Mouse (Mus musculus): ENCODE data around the gene Hist1h3i. TPM values are rescaled to one million over a fixed set of nuclear protein-coding genes. Genes with fewer than 3 reads are reported as not detected.

The Hist1h3i gene
- polyA plus RNA-seq, 1 experiment: 4.3 TPM

DNA sequence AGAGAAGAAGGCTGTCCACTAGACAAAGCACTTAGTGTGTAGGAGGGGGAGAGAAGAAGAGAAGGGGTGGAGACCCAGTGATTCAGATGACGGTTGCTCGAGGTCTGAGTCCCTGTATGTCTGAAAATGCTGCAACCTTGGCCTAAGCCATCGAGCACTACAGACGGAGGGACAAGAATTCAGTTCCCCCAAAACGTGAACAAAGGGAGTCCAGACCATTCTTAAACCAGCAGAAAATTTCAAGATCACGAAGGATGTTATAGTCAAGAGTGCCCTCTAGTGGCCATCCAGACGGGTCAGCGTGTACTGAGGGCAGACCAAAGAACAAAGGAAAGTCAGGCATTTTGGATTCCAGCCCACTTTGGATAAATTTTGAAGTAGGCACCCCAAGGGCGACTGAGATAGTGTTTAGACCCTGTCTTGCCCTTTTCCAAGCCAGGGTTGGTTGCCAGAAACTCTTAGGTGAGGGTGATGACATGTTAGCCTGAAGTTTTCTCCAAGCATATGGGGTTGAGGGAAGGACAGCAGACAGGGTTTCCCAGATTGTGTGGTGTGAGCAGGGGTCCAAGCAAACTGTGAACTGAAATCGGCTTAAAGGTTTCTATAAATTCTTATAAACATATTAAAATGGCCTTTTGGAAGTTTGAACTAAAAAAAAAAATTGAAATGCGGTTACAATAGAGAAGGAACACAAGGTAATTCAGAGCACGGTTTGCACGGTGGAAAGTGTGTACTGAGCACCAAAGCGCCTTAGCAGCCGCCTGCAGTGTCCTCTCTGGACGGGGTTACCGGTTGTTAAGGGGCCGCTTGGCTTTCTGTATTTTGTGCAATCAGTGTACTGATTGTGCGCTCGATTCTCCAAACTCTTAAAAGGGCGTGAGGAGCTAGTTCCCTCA lies 48.9 kb downstream of the Hist1h3i start:
- H3K4me3 ChIP-seq (ENCODE audit: insufficient read depth, low read length): peak overlapping the region; percentile 33
- peak; percentile 68; the same call in 1 of the 2 replicates for TF ChIP-seq CTCF (IDR thresholded peaks at IDR 0.05; ENCODE audit: borderline replicate concordance, insufficient read depth, low read length)
- TF ChIP-seq POLR2A (IDR thresholded peaks at IDR 0.05; ENCODE audit: low read depth, low read length): no peak
- no peaks in the 10 kb centered on the region for H3K4me1 ChIP-seq (ENCODE audit: control insufficient read depth, insufficient read depth, low read length)
- H3K27ac ChIP-seq (ENCODE audit: insufficient read depth, low read length): peak overlapping the region; percentile 49

DNA sequence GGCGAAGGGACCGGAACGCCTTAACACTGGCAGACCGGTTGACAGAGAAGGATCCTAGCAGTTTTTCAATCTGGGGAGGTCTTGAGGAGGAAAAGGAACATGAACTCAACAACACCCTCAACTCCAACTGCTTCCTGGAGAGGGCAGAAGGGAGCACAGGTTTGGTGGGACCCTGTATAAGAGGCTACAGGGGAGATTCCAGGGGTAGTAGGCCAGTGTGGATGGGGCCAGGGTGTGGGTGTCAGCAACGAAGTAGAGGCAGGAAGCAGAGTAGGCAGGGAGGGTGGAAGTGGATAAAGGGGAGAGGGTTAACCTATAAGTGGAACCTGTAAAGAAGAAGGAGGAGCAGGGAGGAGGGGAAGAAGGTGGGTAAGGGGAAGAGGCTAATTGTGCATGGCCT lies 49.7 kb downstream of the Hist1h3i start:
- H3K27ac ChIP-seq (ENCODE audit: insufficient read depth, low read length): no peak overlapping the region
- TF ChIP-seq POLR2A (IDR thresholded peaks at IDR 0.05; ENCODE audit: low read depth, low read length) (no peak), CTCF (IDR thresholded peaks at IDR 0.05; ENCODE audit: borderline replicate concordance, insufficient read depth, low read length) (no peak)
- H3K4me3 ChIP-seq (ENCODE audit: insufficient read depth, low read length): no peak overlapping the region
- no peaks in the 10 kb centered on the region for H3K4me1 ChIP-seq (ENCODE audit: control insufficient read depth, insufficient read depth, low read length)

Other genes starting within 250 kb of the Hist1h3i start
- not detected in 2 replicates for gene Olfr1366, start 240.6 kb downstream of the Hist1h3i start, polyA plus RNA-seq (2011; ENCODE audit: insufficient read length, low read depth, missing spikeins)
- 0.12 and 0.44 TPM in 2 replicates for gene Olfr1535, start 223.5 kb downstream of the Hist1h3i start, polyA plus RNA-seq (2011; ENCODE audit: insufficient read length, low read depth, missing spikeins)
- not detected in 2 replicates for gene Olfr1364, start 201.6 kb downstream of the Hist1h3i start, polyA plus RNA-seq (2011; ENCODE audit: insufficient read length, low read depth, missing spikeins)
- not detected in 2 replicates for gene Olfr1362, start 169.3 kb downstream of the Hist1h3i start, polyA plus RNA-seq (2011; ENCODE audit: insufficient read length, low read depth, missing spikeins)
- gene Olfr11, start 140.9 kb downstream of the Hist1h3i start, polyA plus RNA-seq (2011; ENCODE audit: insufficient read length, low read depth, missing spikeins): not detected in 2 replicates
- gene Olfr1361, start 120.0 kb downstream of the Hist1h3i start, polyA plus RNA-seq (2011; ENCODE audit: insufficient read length, low read depth, missing spikeins): not detected in 2 replicates
- gene Olfr1360, start 106.0 kb downstream of the Hist1h3i start, polyA plus RNA-seq (2011; ENCODE audit: insufficient read length, low read depth, missing spikeins): not detected in 2 replicates
- gene Olfr1359, start 85.3 kb downstream of the Hist1h3i start, polyA plus RNA-seq (2011; ENCODE audit: insufficient read length, low read depth, missing spikeins): not detected in 2 replicates
- 3.5 TPM in 1 of 2 replicates, not detected in the other for gene Hist1h2bl, start 67.2 kb downstream of the Hist1h3i start, polyA plus RNA-seq (2011; ENCODE audit: insufficient read length, low read depth, missing spikeins)
- 5.0 TPM in 1 of 2 replicates, not detected in the other for gene Hist1h2ai, start 66.9 kb downstream of the Hist1h3i start, polyA plus RNA-seq (2011; ENCODE audit: insufficient read length, low read depth, missing spikeins)
- 3.4 TPM in 1 of 2 replicates, not detected in the other for gene Hist1h3h, start 65.7 kb downstream of the Hist1h3i start, polyA plus RNA-seq (2011; ENCODE audit: insufficient read length, low read depth, missing spikeins)
- 5.5 and 9.1 TPM in 2 replicates for gene Hist1h2bm, start 61.3 kb downstream of the Hist1h3i start, polyA plus RNA-seq (2011; ENCODE audit: insufficient read length, low read depth, missing spikeins)
- gene Hist1h4j, start 48.3 kb downstream of the Hist1h3i start, polyA plus RNA-seq (2011; ENCODE audit: insufficient read length, low read depth, missing spikeins): 2.6 and 4.1 TPM in 2 replicates
- gene Hist1h4k, start 32.9 kb downstream of the Hist1h3i start, polyA plus RNA-seq (2011; ENCODE audit: insufficient read length, low read depth, missing spikeins): 1.9 and 7.3 TPM in 2 replicates
- gene Hist1h2ak, start 29.5 kb downstream of the Hist1h3i start, polyA plus RNA-seq (2011; ENCODE audit: insufficient read length, low read depth, missing spikeins): 5.3 TPM in 1 of 2 replicates, not detected in the other
- gene Hist1h2bn, start 29.2 kb downstream of the Hist1h3i start, polyA plus RNA-seq (2011; ENCODE audit: insufficient read length, low read depth, missing spikeins): 2.4 and 9.6 TPM in 2 replicates
- 2.3 and 7.8 TPM in 2 replicates for gene Hist1h1b, start 2.7 kb downstream of the Hist1h3i start, polyA plus RNA-seq (2011; ENCODE audit: insufficient read length, low read depth, missing spikeins)
- not detected in 2 replicates for gene Hist1h2an, start 3.8 kb upstream of the Hist1h3i start, polyA plus RNA-seq (2011; ENCODE audit: insufficient read length, low read depth, missing spikeins)
- 1.0 TPM in 1 of 2 replicates, not detected in the other for gene Hist1h2bp, start 4.1 kb upstream of the Hist1h3i start, polyA plus RNA-seq (2011; ENCODE audit: insufficient read length, low read depth, missing spikeins)
- 1.0 and 2.3 TPM in 2 replicates for gene Hist1h2bq, start 26.8 kb upstream of the Hist1h3i start, polyA plus RNA-seq (2011; ENCODE audit: insufficient read length, low read depth, missing spikeins)
- gene Hist1h2ao, start 27.1 kb upstream of the Hist1h3i start, polyA plus RNA-seq (2011; ENCODE audit: insufficient read length, low read depth, missing spikeins): not detected in 2 replicates
- not detected in 2 replicates for gene Hist1h4m, start 28.4 kb upstream of the Hist1h3i start, polyA plus RNA-seq (2011; ENCODE audit: insufficient read length, low read depth, missing spikeins)
- 18.9 and 28.6 TPM in 2 replicates for gene Hist1h4n, start 48.8 kb upstream of the Hist1h3i start, polyA plus RNA-seq (2011; ENCODE audit: insufficient read length, low read depth, missing spikeins)
- 18.2 and 27.0 TPM in 2 replicates for gene Hist1h2ap, start 50.1 kb upstream of the Hist1h3i start, polyA plus RNA-seq (2011; ENCODE audit: insufficient read length, low read depth, missing spikeins)
- gene Hist1h2br, start 50.4 kb upstream of the Hist1h3i start, polyA plus RNA-seq (2011; ENCODE audit: insufficient read length, low read depth, missing spikeins): 1.9 TPM in 1 of 2 replicates, not detected in the other
- 2.9 and 5.0 TPM in 2 replicates for gene Zfp184, start 161.7 kb upstream of the Hist1h3i start, polyA plus RNA-seq (2011; ENCODE audit: insufficient read length, low read depth, missing spikeins)
- 0.23 and 0.32 TPM in 2 replicates for gene Pom121l2, start 197.8 kb upstream of the Hist1h3i start, polyA plus RNA-seq (2011; ENCODE audit: insufficient read length, low read depth, missing spikeins)
- gene Prss16, start 226.4 kb upstream of the Hist1h3i start, polyA plus RNA-seq (2011; ENCODE audit: insufficient read length, low read depth, missing spikeins): 0.37 and 0.98 TPM in 2 replicates